Mouse (Mus musculus): Measurements from ENCODE around the gene Nme4. TPM values are rescaled to one million over a fixed set of nuclear protein-coding genes. Genes with fewer than 3 reads are reported as not detected.
"Not testable (repeated sequence)": the region's sequence is repeated elsewhere in the genome, so short reads cannot be mapped to it uniquely, and the experiment has no call there.

Nme4 gene
- total RNA-seq, 4 experiments from 2014 or later: 2.1 to 10.4 (median 6.0) TPM

GRCm38 (mm10) chr17:26114061-26114460 is 18.7 kb upstream of the Nme4 start:
- no peak for DNase-seq

DNA sequence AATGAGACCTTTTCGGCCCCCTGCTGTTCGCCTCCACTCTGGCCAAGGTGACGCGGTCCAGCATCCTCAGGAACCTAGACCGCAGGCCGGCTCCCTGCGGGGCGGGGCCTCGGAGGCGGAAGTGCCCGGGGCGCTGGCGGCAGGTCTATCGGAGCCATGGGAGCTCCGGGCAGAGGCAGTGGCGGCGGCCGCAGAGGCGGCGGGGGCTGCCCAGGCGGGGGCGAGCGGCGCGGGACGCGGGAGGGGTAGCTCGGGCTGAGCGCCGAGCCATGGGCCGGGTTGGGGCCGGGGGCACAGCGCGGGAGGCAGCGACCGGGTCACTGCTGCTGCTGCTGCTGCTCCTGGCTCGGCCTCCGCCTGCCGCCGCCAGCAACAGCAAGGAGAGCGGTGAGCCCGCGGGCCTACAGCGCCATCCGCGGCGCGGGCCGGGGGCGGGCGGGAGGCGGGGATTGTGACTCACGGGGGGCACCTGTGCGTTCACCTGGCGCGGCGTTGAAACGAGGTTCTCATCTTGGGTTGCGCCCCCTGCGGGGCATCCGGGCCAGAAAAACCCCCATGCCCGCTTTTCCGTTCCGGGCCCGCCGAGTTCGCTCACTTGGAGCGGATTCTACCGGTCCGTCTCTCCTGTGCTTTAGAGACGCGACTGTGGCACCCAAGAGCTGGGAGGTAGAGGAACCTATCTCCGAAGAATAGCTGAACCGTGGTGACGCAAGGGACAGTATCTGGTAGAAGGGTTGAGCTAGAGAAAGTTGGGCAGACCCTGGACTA is 18.0 kb upstream of the Nme4 start, which contains the start of gene Tmem8:
Gene Tmem8 (plus strand): TSS at position 119 of the 768 bp plus-strand sequence.
- DNase-seq: peak; percentile 51

DNA sequence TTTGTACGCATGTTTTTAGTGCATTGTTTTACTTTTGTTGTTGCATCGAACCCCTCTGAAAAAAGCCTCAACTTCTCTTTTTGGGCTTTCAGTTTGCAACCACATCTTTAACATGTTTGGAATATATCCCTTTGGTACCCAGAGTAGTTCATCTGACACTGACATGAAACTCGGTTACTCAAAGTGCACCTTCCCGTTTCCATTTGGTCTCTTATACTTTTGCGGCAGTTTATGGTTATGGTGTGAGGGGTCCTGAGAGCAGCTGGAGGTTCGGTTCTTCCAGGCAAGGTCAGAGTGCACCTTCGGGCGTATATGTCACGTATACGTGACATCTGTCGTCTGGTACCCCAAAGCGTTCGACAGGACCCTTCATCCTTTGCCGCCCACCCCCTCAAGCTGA is 17.3 kb upstream of the Nme4 start:
- no peak for DNase-seq

DNA sequence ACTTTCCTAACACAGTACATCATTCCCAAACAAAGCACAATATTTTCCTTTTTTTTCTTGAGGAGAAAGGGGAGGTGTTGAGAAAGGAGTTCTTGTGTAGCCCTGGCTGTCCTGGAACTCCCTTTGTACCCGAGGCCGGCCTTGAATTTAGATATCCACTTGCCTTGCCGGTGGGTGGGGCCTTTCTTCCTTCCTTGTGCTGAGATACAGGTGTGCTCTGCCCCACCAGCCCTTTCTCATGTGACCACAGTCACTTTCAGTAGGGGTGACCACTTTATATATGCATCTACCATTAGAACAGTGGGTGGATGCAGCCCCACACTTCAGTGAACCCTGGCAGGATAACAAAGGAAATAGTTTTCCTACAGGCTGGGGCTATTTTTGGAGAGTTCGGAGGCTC is 16.3 kb upstream of the Nme4 start:
- DNase-seq: no peak

GRCm38 (mm10) chr17:26111024-26111423 is 15.6 kb upstream of the Nme4 start:
- DNase-seq: no peak

- DNase-seq: no peak
Measured at GRCm38 (mm10) chr17:26110156-26110555, 14.8 kb upstream of the Nme4 start.

DNA sequence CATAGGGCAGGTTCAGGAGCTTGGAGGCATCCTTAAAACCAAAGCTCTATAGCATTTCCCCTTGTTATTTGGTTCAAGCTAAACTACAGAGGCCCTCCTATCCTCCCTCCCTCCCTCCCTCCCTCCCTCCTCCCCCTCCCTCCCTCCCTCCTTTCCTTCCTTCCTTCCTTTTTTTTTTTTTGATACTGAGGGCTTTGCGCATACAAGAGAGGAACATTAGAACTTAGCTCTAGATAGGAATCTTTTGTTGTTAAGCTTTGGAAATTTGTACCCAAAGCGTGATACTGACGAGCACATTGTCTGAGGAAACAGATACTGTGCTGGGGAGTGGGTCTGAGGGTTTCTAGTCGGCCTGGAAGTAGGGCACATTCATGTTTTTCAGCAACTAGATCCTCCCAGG is 10.2 kb upstream of the Nme4 start:
- no peak for DNase-seq

GRCm38 (mm10) chr17:26101478-26101877 is 6.1 kb upstream of the Nme4 start:
- no peak for DNase-seq

DNA sequence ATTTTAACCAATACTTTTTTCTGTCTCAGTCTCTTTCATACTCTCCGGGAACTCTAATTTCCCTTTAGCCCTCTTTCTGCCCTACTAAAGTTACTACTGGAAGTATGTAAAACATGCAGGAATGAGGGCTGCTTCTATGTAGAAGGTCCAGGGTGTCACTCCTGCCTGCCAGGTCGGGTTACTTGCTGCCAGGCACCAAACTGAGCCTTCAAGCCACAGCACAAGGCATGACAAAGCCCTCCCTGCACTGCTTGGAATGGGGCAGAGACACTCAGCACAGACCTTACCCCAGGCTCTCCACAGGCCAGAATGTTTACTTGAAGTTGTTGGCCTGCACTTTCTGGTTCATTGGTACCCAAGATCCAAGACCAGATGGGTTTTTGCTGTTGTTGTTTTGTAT is 4.8 kb upstream of the Nme4 start:
- no peak for DNase-seq

DNA sequence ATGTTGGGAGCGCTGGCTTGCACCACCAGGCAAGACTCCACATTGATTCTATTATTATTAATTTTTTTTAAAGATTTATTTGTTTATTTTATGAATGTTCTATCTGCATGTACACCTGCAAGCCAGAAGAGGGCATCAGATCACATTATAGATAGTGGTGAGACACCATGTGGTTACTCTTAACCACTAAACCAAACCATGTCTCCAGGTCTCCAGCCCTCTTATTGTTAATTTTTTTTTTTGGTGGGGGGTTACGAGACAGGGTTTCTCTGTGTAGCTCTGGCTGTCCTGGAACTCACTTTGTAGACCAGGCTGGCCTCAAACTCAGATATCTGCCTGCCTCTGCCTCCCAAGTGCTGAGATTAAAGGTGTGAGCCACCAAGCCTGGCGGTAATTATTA is 3.9 kb upstream of the Nme4 start:
- not testable (repeated sequence) for DNase-seq

DNA sequence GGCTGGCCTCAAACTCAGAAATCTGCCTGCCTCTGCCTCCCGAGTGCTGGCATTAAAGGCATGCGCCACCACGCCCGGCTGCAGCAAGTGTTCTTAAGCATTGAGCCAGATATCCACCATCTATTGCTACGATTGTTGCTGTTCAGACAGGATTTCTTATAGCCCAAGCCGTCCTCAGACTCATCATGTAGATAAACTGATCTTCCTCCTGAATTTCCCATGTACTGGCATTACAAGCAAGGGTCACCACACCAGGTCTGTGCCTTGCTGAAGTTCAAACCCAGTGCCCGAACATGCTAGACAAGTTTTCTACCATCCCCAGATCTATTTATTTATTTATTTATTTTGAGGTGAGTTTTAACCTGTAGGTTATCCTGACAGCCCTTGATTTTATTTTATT is 3.1 kb upstream of the Nme4 start:
- no peak for DNase-seq

- no peak for DNase-seq
Measured at GRCm38 (mm10) chr17:26094531-26095110, 781 bp downstream of the Nme4 start.

GRCm38 (mm10) chr17:26089905-26090632 is 5.3 kb downstream of the Nme4 start, which contains the start of gene Decr2:
Gene Decr2, minus strand, starts transcription at chr17:26090337.
- DNase-seq: peak; percentile 91

DNA sequence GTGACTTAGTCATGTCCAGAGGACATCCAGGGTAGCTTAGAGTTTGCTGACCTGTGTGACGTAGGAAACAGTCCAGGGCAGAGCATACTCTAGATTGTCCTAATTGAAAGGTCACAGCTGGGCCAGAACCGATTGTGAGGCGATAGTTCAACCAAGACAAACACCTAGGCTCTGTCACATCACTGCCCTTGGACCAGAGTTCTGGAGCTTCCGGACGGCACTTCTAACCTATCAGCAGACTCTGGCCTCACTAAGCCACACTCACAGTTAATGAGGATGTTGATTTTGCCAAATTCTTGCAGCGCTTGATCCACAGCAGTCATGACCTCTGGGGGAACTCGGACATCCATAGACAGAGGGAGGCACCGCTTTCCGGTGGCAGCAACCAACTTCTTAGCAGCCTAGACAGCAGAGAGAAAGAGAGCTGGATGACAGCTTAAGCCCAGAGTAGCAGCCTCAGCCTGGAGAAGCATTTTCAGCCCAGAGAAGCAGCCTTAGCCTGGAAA is 8.3 kb downstream of the Nme4 start:
- DNase-seq: no peak

DNA sequence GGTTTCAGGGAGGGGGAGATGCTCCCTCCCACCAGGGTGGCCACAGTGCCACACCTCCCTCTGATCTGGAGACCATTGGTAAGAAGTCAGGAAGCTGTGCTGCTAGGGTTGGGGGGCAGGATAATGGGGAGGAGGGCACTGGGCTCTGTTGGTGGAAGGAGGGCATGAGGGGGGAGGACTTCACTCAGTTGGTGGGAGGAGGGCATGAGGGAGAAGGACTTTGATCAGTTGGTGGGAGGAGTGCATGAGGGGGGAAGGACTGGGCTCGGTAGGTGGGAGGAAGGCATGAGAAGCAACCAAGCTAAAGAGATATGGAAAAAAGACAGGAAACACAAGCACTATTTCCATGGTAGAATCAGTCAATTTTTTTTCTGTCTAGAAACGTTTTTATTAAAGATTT is 14.5 kb downstream of the Nme4 start:
- no peak for DNase-seq

GRCm38 (mm10) chr17:26078851-26079250 is 16.6 kb downstream of the Nme4 start:
- no peak for DNase-seq

DNA sequence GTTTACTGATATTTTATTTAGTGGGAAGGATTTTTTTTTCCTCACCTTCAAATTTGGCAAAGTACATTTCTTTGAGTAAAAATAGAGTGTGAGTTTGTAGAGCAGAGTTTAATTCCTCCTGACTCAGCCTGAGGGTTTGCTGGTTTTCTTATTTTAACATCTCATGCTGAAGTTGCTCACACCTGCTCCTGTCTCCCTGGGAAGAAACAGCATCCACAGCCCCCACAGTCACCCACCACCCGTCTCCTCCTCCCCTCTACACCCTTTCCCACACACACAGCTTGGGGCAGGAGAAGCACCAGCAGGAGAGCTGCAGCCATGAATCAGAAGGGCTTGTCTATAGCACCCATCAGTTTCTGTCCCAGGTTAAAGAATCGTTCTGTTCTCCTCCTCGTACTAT is 20.2 kb downstream of the Nme4 start:
- no peak for DNase-seq

DNA sequence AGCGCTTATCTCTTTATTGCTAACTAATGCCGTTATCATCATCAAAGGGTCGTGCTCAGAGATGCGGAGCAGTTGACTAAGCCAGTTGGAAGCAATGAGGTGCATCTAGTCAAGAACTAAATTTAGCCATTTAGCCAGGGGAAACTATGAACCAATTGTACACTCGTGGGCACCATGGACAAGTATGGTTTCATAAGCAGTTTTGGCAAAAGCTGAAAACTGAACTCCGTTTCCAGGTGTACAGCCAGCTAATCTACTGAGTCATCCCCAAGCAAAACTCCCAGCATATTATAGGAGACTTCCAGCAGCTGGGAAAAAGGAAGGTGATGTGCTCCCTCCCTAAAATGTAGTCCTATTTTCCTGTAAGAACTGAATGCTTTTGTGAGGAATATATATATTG is 25.3 kb downstream of the Nme4 start:
- no peak for DNase-seq

DNA sequence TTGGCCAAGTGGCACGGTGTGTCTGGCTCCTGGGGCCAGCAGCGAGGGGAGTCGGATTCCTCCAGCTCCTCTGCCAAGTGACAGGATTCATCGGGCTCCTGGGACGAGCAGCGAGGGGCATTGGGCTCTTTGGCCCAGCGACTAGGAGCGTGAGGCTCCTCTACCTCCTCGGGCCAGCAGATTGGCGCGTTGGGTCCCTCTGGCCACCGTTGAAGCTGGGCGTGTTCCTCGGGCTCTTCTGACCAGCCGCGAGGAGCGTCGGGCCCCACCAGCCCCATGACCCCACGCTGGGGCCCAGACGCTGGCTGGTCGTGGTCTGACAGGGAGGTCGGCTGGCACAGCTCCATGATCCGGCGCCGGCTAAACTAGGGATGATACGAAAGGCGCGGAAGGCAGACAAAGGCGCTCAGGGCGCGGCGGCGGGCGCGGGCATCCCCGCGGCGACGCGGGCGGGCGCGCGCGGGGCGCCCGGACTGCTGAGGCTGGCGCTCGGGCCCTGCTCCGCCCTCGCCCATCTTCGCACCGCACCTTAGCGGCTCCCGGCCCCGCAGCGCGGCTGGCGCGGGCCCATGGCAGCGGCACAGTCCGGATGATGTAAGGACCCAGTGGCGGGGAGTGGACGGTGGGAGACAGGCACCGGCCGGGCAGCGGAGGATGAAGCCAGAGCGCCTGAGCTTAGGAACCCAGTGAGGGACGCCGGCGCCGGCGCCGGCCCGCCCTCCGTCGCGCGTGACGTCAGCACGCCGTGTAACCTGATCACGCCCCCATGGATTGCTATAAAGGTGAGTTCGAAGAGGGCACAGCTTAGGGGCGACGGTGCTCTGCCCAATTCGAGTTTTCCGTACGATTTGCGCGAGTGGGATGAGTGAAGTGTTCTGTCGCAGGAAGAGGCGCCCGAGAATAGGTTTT is 26.3 kb downstream of the Nme4 start, which contains the start of gene Rab11fip3:
Gene Rab11fip3 (minus strand): TSS at position 725 of the 909 bp plus-strand sequence.
- DNase-seq: peak; percentile 57

DNA sequence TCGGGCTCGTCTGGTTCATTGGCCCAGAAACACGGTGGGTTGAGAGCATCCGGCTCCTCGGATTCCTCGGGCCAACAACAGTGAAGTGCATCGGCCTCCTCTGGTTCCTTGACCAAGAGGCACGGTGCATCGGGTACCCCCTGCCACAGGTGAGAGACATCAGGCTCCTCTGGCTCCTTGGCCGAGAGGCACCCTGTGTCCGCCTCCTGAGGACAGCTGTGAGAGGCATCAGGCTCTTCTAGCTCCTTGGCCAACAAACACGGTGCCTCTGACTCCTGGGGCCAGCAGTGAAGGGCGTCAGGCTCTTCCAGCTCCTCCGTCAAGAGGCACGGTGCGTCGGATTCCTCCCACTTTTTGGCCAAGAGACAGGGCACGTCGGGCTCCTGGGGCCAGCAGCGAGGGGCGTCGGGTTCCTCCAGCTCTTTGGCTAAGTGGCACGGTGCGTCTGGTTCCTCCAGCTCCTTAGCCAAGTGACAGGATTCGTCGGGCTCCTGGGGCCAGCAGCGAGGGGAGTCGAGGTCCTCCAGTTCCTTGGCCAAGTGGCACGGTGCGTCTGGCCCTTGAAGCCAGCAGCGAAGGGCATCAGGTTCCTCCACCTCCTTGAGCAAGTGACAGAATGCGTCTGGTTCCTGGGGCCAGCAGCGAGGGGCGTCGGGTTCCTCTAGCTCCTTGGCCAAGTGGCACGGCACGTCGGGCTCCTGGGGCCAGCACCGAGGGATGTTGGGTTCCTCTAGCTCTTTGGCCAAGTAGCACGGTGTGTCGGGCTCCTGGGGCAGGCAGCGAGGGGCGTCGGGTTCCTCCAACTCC is 27.2 kb downstream of the Nme4 start:
- no peak for DNase-seq

GRCm38 (mm10) chr17:26066488-26067020 is 28.8 kb downstream of the Nme4 start:
- DNase-seq: no peak
